Mouse (Mus musculus): ENCODE measurements around the gene Ggt1. TPM values are rescaled to one million over a fixed set of nuclear protein-coding genes. Genes with fewer than 3 reads are reported as not detected.
A peak's percentile ranks its signal among the peaks of the same experiment; 100 is the strongest.

The Ggt1 gene
- total RNA-seq, 2 experiments from 2014 or later: 2.6 to 2.8 TPM

GRCm38 (mm10) chr10:75571937-75572336 lies 10.5 kb downstream of the Ggt1 start:
- no peak for DNase-seq (ENCODE audit: low spot score in 2 of 2)

GRCm38 (mm10) chr10:75573181-75573580 lies 11.8 kb downstream of the Ggt1 start:
- DNase-seq (ENCODE audit: low spot score in 2 of 2): no peak

DNA sequence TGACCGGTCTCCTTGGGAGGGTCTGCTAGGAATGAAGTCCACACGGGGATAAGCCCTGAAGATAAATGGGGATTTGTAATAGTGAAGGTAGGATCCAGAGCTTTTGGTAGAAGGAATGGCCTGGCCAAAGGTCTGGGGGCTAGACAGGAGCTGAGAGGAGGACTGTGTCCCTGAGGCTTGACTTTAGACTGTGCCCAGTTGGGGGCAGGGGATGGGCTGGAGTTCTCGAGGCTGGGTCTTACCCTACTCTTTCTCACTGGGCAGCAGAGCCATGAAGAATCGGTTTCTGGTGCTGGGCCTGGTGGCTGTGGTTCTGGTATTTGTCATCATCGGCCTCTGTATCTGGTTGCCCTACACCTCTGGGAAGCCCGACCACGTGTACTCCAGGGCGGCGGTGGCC lies 12.6 kb downstream of the Ggt1 start:
- DNase-seq (ENCODE audit: low spot score in 2 of 2): no peak

DNA sequence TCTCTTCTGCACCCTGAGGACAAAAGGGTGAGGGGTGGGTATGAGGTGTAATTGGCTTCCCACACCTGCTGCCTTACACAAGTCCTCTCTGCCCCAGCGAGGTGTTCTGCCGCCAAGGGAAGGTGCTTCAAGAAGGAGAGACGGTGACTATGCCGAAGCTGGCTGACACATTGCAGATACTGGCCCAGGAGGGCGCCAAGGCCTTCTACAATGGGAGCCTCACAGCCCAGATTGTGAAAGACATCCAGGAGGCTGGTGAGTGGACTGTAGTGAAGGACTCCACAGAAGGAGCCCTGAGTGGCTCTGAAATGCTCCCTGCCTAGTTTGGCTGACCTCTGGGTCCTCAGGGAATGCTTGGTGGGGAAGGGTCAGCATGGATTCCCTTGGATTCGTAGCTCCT lies 17.7 kb downstream of the Ggt1 start:
- no peak for DNase-seq (ENCODE audit: low spot score in 2 of 2)

- peak; percentile 76 to 97 for DNase-seq (ENCODE audit: low spot score in 2 of 2)
These were observed 24.6 kb downstream of the Ggt1 start for GRCm38 (mm10) chr10:75585876-75586552.

- DNase-seq (ENCODE audit: low spot score in 2 of 2): no peak
These were observed 25.1 kb downstream of the Ggt1 start for GRCm38 (mm10) chr10:75586553-75586879.

GRCm38 (mm10) chr10:75587781-75588180 lies 26.4 kb downstream of the Ggt1 start:
- no peak for DNase-seq (ENCODE audit: low spot score in 2 of 2)

GRCm38 (mm10) chr10:75588336-75588735 lies 26.9 kb downstream of the Ggt1 start:
- DNase-seq (ENCODE audit: low spot score in 2 of 2): no peak

- DNase-seq (ENCODE audit: low spot score in 2 of 2): no peak
These were observed 27.7 kb downstream of the Ggt1 start, which contains the start of gene Ggt5 for GRCm38 (mm10) chr10:75589129-75589528. Gene Ggt5 (plus strand): TSS chr10:75589340.

- DNase-seq (ENCODE audit: low spot score in 2 of 2): no peak
These were observed 28.2 kb downstream of the Ggt1 start for GRCm38 (mm10) chr10:75589651-75590050.

GRCm38 (mm10) chr10:75591211-75591894 lies 29.9 kb downstream of the Ggt1 start:
- DNase-seq (ENCODE audit: low spot score in 2 of 2): no peak

- DNase-seq (ENCODE audit: low spot score in 2 of 2): no peak
These were observed 31.2 kb downstream of the Ggt1 start for GRCm38 (mm10) chr10:75592585-75592984.

DNA sequence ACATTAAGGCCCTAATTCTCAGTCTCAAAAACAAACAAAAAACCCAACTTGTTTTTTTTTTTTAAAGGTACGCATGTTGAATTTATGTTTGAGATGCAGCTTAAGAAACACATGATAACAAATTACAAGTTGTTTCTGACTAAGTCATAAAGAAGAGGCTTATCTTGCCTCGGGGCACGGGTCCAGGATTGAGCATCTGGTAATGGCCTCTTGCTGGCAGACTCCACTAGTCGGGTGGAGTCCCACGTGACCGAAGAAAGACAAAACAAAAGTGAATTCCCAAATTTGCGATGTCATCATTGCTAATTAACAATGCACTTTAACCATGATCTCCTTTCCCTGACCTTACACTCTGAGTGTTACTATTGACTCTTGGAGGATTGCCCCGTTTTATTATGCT lies 34.6 kb downstream of the Ggt1 start:
- no peak for DNase-seq (ENCODE audit: low spot score in 2 of 2)

GRCm38 (mm10) chr10:75600189-75600730 lies 38.9 kb downstream of the Ggt1 start:
- no peak for DNase-seq (ENCODE audit: low spot score in 2 of 2)

DNA sequence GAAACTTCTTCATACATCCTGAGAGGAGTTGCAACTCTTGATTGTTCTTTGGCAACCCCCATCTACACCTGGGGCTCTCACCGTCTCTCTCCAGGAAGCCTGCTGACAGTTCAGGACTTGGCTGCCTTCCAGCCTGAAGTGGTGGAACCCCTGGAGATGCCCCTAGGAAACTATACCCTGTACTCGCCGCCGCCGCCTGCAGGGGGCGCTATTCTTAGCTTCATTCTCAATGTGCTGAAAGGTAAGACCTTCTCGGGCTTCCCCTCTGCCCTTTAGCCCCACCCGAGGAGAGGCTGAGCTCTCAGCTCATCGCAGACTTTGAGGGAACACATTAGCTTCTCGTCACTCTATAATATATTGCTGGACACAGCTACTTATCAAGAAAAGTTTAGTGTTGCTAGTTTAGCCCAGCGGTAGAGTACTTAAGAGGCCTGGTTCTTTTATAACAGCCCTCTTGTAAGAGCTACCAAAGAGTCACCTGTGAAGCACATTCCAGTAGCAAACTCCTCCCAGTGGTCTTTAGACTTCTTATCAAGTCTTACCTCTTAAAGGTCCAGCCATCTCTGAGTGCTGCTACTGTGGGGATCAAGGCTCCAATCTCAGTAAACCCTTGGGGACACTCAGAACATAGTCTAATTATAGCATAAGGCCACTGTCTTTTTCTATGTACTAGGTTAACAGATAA lies 43.9 kb downstream of the Ggt1 start:
- DNase-seq (ENCODE audit: low spot score in 2 of 2): no peak

DNA sequence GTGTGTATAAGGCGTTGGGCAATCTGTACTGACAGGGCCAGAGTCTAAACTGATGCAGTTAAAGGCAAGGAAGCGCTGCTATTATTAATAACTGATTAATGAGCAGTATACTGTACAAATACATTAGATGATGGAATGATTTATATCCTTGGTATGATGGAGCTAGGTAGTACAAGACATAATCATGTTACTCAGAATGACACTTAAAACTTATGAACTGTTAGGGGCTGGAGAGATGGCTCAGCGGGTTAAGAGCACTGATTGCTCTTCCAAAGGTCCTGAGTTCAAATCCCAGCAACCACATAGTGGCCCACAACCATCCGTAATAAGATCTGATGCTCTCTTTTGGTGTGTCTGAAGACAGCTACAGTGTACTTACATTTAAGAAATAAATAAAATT lies 45.8 kb downstream of the Ggt1 start:
- no peak for DNase-seq (ENCODE audit: low spot score in 2 of 2)

DNA sequence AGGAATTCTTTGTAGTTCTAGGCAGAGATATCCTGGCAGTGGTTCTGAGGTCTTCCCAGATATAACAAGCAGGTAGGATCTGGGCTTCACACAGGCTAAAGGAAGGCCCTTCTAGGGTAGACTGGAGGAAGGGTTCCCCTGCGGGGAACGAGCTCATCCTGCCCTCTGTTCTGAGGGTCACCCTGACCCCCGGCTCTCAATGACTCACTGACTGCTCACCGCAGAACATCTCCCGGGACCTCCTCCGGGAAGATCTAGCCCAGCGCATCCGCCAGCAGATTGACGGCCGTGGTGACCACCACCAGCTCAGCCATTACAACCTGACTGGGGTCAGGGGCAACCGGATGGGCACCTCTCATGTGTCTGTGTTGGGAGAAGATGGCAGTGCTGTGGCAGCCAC lies 47.6 kb downstream of the Ggt1 start:
- no peak for DNase-seq (ENCODE audit: low spot score in 2 of 2)

DNA sequence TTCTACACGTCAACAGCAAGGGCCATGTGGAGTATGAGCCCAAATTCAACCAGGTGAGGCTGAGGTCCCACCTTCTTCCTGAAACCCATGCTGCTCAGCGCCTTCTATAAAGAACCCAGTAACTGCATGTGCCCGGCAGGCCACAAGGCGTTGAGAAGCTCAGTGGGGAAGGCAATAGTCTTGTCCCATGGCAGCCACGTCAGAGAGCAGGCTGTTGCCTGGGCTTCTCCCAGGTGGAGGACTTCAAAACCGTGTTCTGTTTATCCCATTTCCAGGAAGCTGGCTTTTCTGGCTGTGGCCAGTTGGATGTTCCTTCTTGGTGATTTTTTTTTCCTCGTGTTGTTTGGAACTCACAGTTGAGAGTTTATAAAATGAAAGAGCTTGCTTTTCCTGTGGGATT lies 49.1 kb downstream of the Ggt1 start:
- DNase-seq (ENCODE audit: low spot score in 2 of 2): no peak

DNA sequence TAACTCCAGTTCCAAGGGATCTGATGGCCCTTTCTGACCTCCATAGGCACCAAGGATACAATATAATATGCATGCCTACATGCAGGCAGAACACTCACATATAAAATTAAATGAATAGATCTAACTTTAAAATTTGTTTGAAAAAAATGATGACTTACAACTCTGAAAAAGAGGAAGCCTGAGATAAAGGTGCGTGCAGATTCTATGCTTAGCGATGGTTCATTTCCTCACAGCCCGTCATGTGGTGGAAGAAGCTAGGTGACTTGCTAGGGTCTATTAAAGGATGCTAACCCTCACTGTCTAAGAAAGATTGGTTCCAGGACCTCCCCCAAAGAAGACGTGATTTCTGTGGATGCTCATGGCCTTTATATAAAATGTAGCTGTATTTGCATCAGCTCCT lies 54.6 kb downstream of the Ggt1 start:
- no peak for DNase-seq (ENCODE audit: low spot score in 2 of 2)

GRCm38 (mm10) chr10:75620818-75621217 lies 59.4 kb downstream of the Ggt1 start:
- no peak for DNase-seq (ENCODE audit: low spot score in 2 of 2)

DNA sequence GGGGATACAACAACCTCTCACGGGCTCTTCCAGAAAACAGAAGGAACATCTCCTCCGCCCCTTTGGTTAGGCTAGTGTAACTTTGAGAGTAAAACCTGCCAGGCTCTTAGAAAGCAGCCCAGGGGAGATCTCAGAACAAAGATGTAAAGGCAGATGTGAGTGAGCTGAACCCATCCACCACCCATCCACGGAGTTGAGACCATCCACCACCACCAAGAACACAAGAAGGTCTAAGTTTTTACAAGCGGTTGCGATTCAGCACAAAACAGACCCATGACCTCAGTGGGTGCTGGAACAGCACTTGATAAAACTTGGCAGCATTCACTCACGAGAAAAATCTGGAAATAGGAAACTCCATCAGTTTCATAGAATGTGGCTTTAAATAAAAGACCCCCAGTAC lies 64.5 kb downstream of the Ggt1 start:
- DNase-seq (ENCODE audit: low spot score in 2 of 2): no peak

DNA sequence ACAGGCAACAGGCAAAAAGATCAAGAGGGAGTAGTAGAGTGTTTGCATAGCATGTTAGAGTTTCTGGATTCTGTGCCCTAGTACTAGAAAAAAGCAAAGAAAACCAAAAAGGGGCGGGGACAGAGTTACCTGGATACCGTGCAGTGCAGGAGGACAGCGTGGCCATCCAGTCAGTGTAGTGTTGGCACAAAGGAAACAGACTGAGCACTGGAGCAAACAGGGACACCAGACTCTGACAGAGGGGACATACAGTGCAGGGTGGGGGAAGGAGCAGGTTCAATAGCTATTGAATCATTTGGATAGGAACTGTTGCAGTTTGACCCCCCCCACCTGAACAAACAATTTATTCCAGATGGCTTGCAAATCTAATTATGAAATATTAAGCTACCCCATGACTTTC lies 65.6 kb downstream of the Ggt1 start:
- DNase-seq (ENCODE audit: low spot score in 2 of 2): no peak

Measured in layer of hippocampus, adult 18-20 months (tissue).